Mouse (Mus musculus): ENCODE data around the gene Hspg2. TPM values are rescaled to one million over a fixed set of nuclear protein-coding genes. Genes with fewer than 3 reads are reported as not detected.

Hspg2 gene
- polyA plus RNA-seq, 1 experiment from 2014 or later: 3.7 TPM

- no peak; the same call in 1 of the 2 replicates for ATAC-seq (replicated peaks)
- H3K4me1 ChIP-seq: peaks cover 35% of the 10 kb centered on the region
- peak overlapping the region; percentile 81 for H3K9ac ChIP-seq (replicated peaks)
- H3K9me3 ChIP-seq: no peaks in the 10 kb centered on the region
- peak overlapping the region; percentile 100 for H3K27ac ChIP-seq (replicated peaks)
- peak overlapping the region; percentile 67 for H3K4me3 ChIP-seq
- no peaks in the 10 kb centered on the region for H3K27me3 ChIP-seq
- H3K4me2 ChIP-seq (replicated peaks): peak overlapping the region; percentile 79
- 4% methylated on average over 40 of the region's 40 CpGs for WGBS
- no peaks in the 10 kb centered on the region for H3K36me3 ChIP-seq
Measured at GRCm38 (mm10) chr4:137594496-137595270, 126.1 kb downstream of the Hspg2 start.

- no peaks in the 10 kb centered on the region for H3K9me3 ChIP-seq
- peaks cover 36% of the 10 kb centered on the region for H3K4me1 ChIP-seq
- no peak overlapping the region for H3K9ac ChIP-seq (replicated peaks)
- H3K27ac ChIP-seq (replicated peaks): no peak overlapping the region
- H3K4me2 ChIP-seq (replicated peaks): no peak overlapping the region
- 96% methylated on average over 4 of the region's 4 CpGs for WGBS
- H3K36me3 ChIP-seq: no peaks in the 10 kb centered on the region
- no peaks in the 10 kb centered on the region for H3K27me3 ChIP-seq
- H3K4me3 ChIP-seq: no peak overlapping the region
- no peak for ATAC-seq (replicated peaks)
Measured at GRCm38 (mm10) chr4:137597098-137597630, 128.6 kb downstream of the Hspg2 start.

GRCm38 (mm10) chr4:137598577-137598976 lies 130.0 kb downstream of the Hspg2 start:
- Histone ChIP-seq H3K9me3 (no peaks in the 10 kb centered on the region), H3K4me1 (peaks cover 35% of the 10 kb centered on the region), H3K9ac (replicated peaks) (no peak overlapping the region), H3K4me3 (no peak overlapping the region), H3K36me3 (no peaks in the 10 kb centered on the region), H3K27me3 (no peaks in the 10 kb centered on the region), H3K4me2 (replicated peaks) (no peak overlapping the region), H3K27ac (replicated peaks) (no peak overlapping the region)
- WGBS: 77% methylated on average over 5 of the region's 5 CpGs
- no peak for ATAC-seq (replicated peaks)

GRCm38 (mm10) chr4:137603449-137604171 lies 135.0 kb downstream of the Hspg2 start:
- Histone ChIP-seq H3K9me3 (no peaks in the 10 kb centered on the region), H3K27me3 (no peaks in the 10 kb centered on the region), H3K4me2 (replicated peaks) (no peak overlapping the region), H3K4me3 (no peak overlapping the region), H3K9ac (replicated peaks) (no peak overlapping the region), H3K4me1 (peaks cover 10% of the 10 kb centered on the region), H3K36me3 (peaks cover 35% of the 10 kb centered on the region), H3K27ac (replicated peaks) (no peak overlapping the region)
- no peak for ATAC-seq (replicated peaks)
- WGBS: 72% methylated on average over 11 of the region's 11 CpGs

GRCm38 (mm10) chr4:137607023-137607422 lies 138.5 kb downstream of the Hspg2 start:
- Histone ChIP-seq H3K4me1 (peaks cover 4% of the 10 kb centered on the region; the same call in 1 of the 2 replicates), H3K36me3 (peaks cover 65% of the 10 kb centered on the region), H3K9ac (replicated peaks) (no peak overlapping the region), H3K4me2 (replicated peaks) (no peak overlapping the region), H3K27me3 (no peaks in the 10 kb centered on the region), H3K27ac (replicated peaks) (no peak overlapping the region), H3K9me3 (no peaks in the 10 kb centered on the region), H3K4me3 (no peak overlapping the region)
- WGBS: 94% methylated on average over 2 of the region's 2 CpGs
- ATAC-seq (replicated peaks): no peak

GRCm38 (mm10) chr4:137609281-137609680 lies 140.7 kb downstream of the Hspg2 start:
- Histone ChIP-seq H3K4me3 (no peak overlapping the region), H3K36me3 (peaks cover 87% of the 10 kb centered on the region), H3K9me3 (no peaks in the 10 kb centered on the region), H3K4me2 (replicated peaks) (no peak overlapping the region), H3K27ac (replicated peaks) (no peak overlapping the region), H3K4me1 (no peaks in the 10 kb centered on the region), H3K9ac (replicated peaks) (no peak overlapping the region), H3K27me3 (no peaks in the 10 kb centered on the region)
- WGBS: 89% methylated on average over 7 of the region's 7 CpGs
- no peak for ATAC-seq (replicated peaks)

GRCm38 (mm10) chr4:137609702-137610101 lies 141.1 kb downstream of the Hspg2 start:
- WGBS: 94% methylated on average over 7 of the region's 7 CpGs
- no peak for ATAC-seq (replicated peaks)
- Histone ChIP-seq H3K27me3 (no peaks in the 10 kb centered on the region), H3K4me3 (no peak overlapping the region), H3K27ac (replicated peaks) (no peak overlapping the region), H3K36me3 (peaks cover 86% of the 10 kb centered on the region), H3K4me1 (no peaks in the 10 kb centered on the region), H3K9ac (replicated peaks) (no peak overlapping the region), H3K9me3 (no peaks in the 10 kb centered on the region), H3K4me2 (replicated peaks) (no peak overlapping the region)

GRCm38 (mm10) chr4:137610256-137610655 lies 141.7 kb downstream of the Hspg2 start:
- no peak overlapping the region for H3K4me2 ChIP-seq (replicated peaks)
- H3K4me3 ChIP-seq: no peak overlapping the region
- no peaks in the 10 kb centered on the region for H3K4me1 ChIP-seq
- H3K27me3 ChIP-seq: no peaks in the 10 kb centered on the region
- no peak for ATAC-seq (replicated peaks)
- WGBS: 85% methylated on average over 15 of the region's 15 CpGs
- H3K9ac ChIP-seq (replicated peaks): no peak overlapping the region
- peaks cover 84% of the 10 kb centered on the region for H3K36me3 ChIP-seq
- no peaks in the 10 kb centered on the region for H3K9me3 ChIP-seq
- H3K27ac ChIP-seq (replicated peaks): no peak overlapping the region

Small RNA genes lying within 50 kb of the gene (microRNA-seq; reads per million reads assigned to microRNA genes)
- not detected for gene Mir7018

Other genes with a start within 250 kb of the Hspg2 start
- 0.78 and 1.7 TPM in 2 replicates for gene Wnt4, start 191.3 kb upstream of the Hspg2 start, polyA plus RNA-seq (2015; fragmentation: Nextera tagmentation; extraction: Ambion mirVana)
- gene Cdc42, start 111.0 kb upstream of the Hspg2 start, polyA plus RNA-seq (2015; fragmentation: Nextera tagmentation; extraction: Ambion mirVana): 799 and 841 TPM in 2 replicates
- not detected in 2 replicates for gene Cela3a, start 59.0 kb upstream of the Hspg2 start, polyA plus RNA-seq (2015; fragmentation: Nextera tagmentation; extraction: Ambion mirVana)
- not detected in 2 replicates for gene Cela3b, start 38.2 kb upstream of the Hspg2 start, polyA plus RNA-seq (2015; fragmentation: Nextera tagmentation; extraction: Ambion mirVana)
- gene 1700013G24Rik, start 15.5 kb upstream of the Hspg2 start, polyA plus RNA-seq (2015; fragmentation: Nextera tagmentation; extraction: Ambion mirVana): not detected in 2 replicates
- 0.47 TPM in 1 of 2 replicates, not detected in the other for gene Ldlrad2, start 105.8 kb downstream of the Hspg2 start, polyA plus RNA-seq (2015; fragmentation: Nextera tagmentation; extraction: Ambion mirVana)
- gene Usp48, start 125.0 kb downstream of the Hspg2 start, polyA plus RNA-seq (2015; fragmentation: Nextera tagmentation; extraction: Ambion mirVana): 80.5 and 81.6 TPM in 2 replicates
- gene Rap1gap, start 196.0 kb downstream of the Hspg2 start, polyA plus RNA-seq (2015; fragmentation: Nextera tagmentation; extraction: Ambion mirVana): 31.2 and 40.4 TPM in 2 replicates

All from forebrain, embryonic 15.5 days (tissue).